Mouse (Mus musculus): ENCODE measurements around the gene Eif4g1.

Eif4g1 gene

GRCm38 (mm10) chr16:20672965-20673705 is 5.0 kb downstream of the Eif4g1 start:
- DNase-seq (ENCODE audit: low read depth, low spot score): peak; percentile 56

GRCm38 (mm10) chr16:20673706-20674303 is 5.7 kb downstream of the Eif4g1 start:
- DNase-seq (ENCODE audit: low read depth, low spot score): peak; percentile 34

GRCm38 (mm10) chr16:20675213-20675612 is 7.1 kb downstream of the Eif4g1 start:
- DNase-seq (ENCODE audit: low read depth, low spot score): no peak

GRCm38 (mm10) chr16:20676702-20677101 is 8.6 kb downstream of the Eif4g1 start:
- no peak for DNase-seq (ENCODE audit: low read depth, low spot score)

GRCm38 (mm10) chr16:20677380-20677779 is 9.3 kb downstream of the Eif4g1 start:
- no peak for DNase-seq (ENCODE audit: low read depth, low spot score)

GRCm38 (mm10) chr16:20677974-20678675 is 10.0 kb downstream of the Eif4g1 start:
- DNase-seq (ENCODE audit: low read depth, low spot score): peak; percentile 94

- no peak for DNase-seq (ENCODE audit: low read depth, low spot score)
Observed at GRCm38 (mm10) chr16:20690774-20691173, 22.7 kb downstream of the Eif4g1 start.

GRCm38 (mm10) chr16:20691617-20692016 is 23.5 kb downstream of the Eif4g1 start:
- DNase-seq (ENCODE audit: low read depth, low spot score): no peak

- DNase-seq (ENCODE audit: low read depth, low spot score): no peak
Observed at GRCm38 (mm10) chr16:20692241-20692965, 24.3 kb downstream of the Eif4g1 start.

- peak; percentile 81 for DNase-seq (ENCODE audit: low read depth, low spot score)
Observed at GRCm38 (mm10) chr16:20693111-20693701, 25.1 kb downstream of the Eif4g1 start, which contains the start of gene Fam131a. Fam131a (plus strand) TSS chr16:20693241.

- DNase-seq (ENCODE audit: low read depth, low spot score): peak; percentile 89
Observed at GRCm38 (mm10) chr16:20694781-20695180, 26.7 kb downstream of the Eif4g1 start.

GRCm38 (mm10) chr16:20695622-20696323 is 27.7 kb downstream of the Eif4g1 start:
- peak; percentile 80 for DNase-seq (ENCODE audit: low read depth, low spot score)

GRCm38 (mm10) chr16:20699266-20699665 is 31.2 kb downstream of the Eif4g1 start:
- DNase-seq (ENCODE audit: low read depth, low spot score): no peak

GRCm38 (mm10) chr16:20700036-20700435 is 31.9 kb downstream of the Eif4g1 start:
- DNase-seq (ENCODE audit: low read depth, low spot score): no peak

GRCm38 (mm10) chr16:20701316-20701715 is 33.2 kb downstream of the Eif4g1 start:
- DNase-seq (ENCODE audit: low read depth, low spot score): no peak

- no peak for DNase-seq (ENCODE audit: low read depth, low spot score)
Observed at GRCm38 (mm10) chr16:20701729-20702521, 33.8 kb downstream of the Eif4g1 start.

GRCm38 (mm10) chr16:20702522-20702893 is 34.4 kb downstream of the Eif4g1 start:
- DNase-seq (ENCODE audit: low read depth, low spot score): no peak

GRCm38 (mm10) chr16:20703071-20703470 is 35.0 kb downstream of the Eif4g1 start:
- no peak for DNase-seq (ENCODE audit: low read depth, low spot score)

- DNase-seq (ENCODE audit: low read depth, low spot score): no peak
Observed at GRCm38 (mm10) chr16:20703699-20704400, 35.7 kb downstream of the Eif4g1 start.
